Mouse (Mus musculus): ENCODE data around the gene Zfp950. TPM values are rescaled to one million over a fixed set of nuclear protein-coding genes. Genes with fewer than 3 reads are reported as not detected.

The Zfp950 gene
- polyA plus RNA-seq, 1 experiment, result 2.6 TPM

GRCm38 (mm10) chr19:61141299-61141698, 659 bp upstream of the Zfp950 start:
- H3K79me2 ChIP-seq (ENCODE audit: control insufficient read depth, insufficient read depth), result peaks cover 23% of the 10 kb centered on the region
- H3K4me3 ChIP-seq (ENCODE audit: insufficient read depth, poor library complexity, severe bottlenecking), result peak overlapping the region; percentile 80
- no peak overlapping the region for H3ac ChIP-seq (ENCODE audit: control insufficient read depth, insufficient read length, low read depth)
- no peak for TF ChIP-seq USF1 (IDR thresholded peaks at IDR 0.05; ENCODE audit: low read depth)
- TF ChIP-seq FOSL1 (IDR thresholded peaks at IDR 0.05; ENCODE audit: insufficient read depth, low read length, poor library complexity, severe bottlenecking), result no peak
- no peaks in the 10 kb centered on the region for H3K27me3 ChIP-seq (ENCODE audit: control insufficient read depth, insufficient read depth, insufficient read length)
- H3K79me3 ChIP-seq (ENCODE audit: low read depth), result peaks cover 13% of the 10 kb centered on the region
- H3K36me3 ChIP-seq (ENCODE audit: control insufficient read depth, insufficient read depth), result no peaks in the 10 kb centered on the region

- H3K36me3 ChIP-seq (ENCODE audit: control insufficient read depth, insufficient read depth), result no peaks in the 10 kb centered on the region
- H3K79me3 ChIP-seq (ENCODE audit: low read depth), result peaks cover 13% of the 10 kb centered on the region
- peaks cover 23% of the 10 kb centered on the region for H3K79me2 ChIP-seq (ENCODE audit: control insufficient read depth, insufficient read depth)
- no peaks in the 10 kb centered on the region for H3K27me3 ChIP-seq (ENCODE audit: control insufficient read depth, insufficient read depth, insufficient read length)
- H3ac ChIP-seq (ENCODE audit: control insufficient read depth, insufficient read length, low read depth), result no peak overlapping the region
- no peak overlapping the region for H3K4me3 ChIP-seq (ENCODE audit: insufficient read depth, poor library complexity, severe bottlenecking)
- TF ChIP-seq FOSL1 (IDR thresholded peaks at IDR 0.05; ENCODE audit: insufficient read depth, low read length, poor library complexity, severe bottlenecking), result no peak
- TF ChIP-seq USF1 (IDR thresholded peaks at IDR 0.05; ENCODE audit: low read depth), result no peak
- TF ChIP-seq MYOG (IDR thresholded peaks at IDR 0.05; ENCODE audit: control insufficient read depth, extremely low read depth, insufficient read length), result no peak
- TF ChIP-seq MAX (IDR thresholded peaks at IDR 0.05), result no peak
- TF ChIP-seq MYOD1 (IDR thresholded peaks at IDR 0.05; ENCODE audit: control insufficient read depth, insufficient read length, low read depth), result no peak
- no peak for TF ChIP-seq CTCF (IDR thresholded peaks at IDR 0.05; ENCODE audit: control insufficient read depth, insufficient read depth, insufficient read length)
- TF ChIP-seq CEBPB (IDR thresholded peaks at IDR 0.05; ENCODE audit: low read depth), result no peak
Observed at GRCm38 (mm10) chr19:61138655-61139054, 2.0 kb downstream of the Zfp950 start.

GRCm38 (mm10) chr19:61131096-61131495, 9.5 kb downstream of the Zfp950 start:
- TF ChIP-seq FOSL1 (IDR thresholded peaks at IDR 0.05; ENCODE audit: insufficient read depth, low read length, poor library complexity, severe bottlenecking) (no peak), MYOD1 (IDR thresholded peaks at IDR 0.05; ENCODE audit: control insufficient read depth, insufficient read length, low read depth) (no peak), CEBPB (IDR thresholded peaks at IDR 0.05; ENCODE audit: low read depth) (no peak), USF1 (IDR thresholded peaks at IDR 0.05; ENCODE audit: low read depth) (no peak), CTCF (IDR thresholded peaks at IDR 0.05; ENCODE audit: control insufficient read depth, insufficient read depth, insufficient read length) (no peak), MYOG (IDR thresholded peaks at IDR 0.05; ENCODE audit: control insufficient read depth, extremely low read depth, insufficient read length) (no peak), MAX (IDR thresholded peaks at IDR 0.05) (no peak)
- Histone ChIP-seq H3K36me3 (ENCODE audit: control insufficient read depth, insufficient read depth) (no peaks in the 10 kb centered on the region), H3ac (ENCODE audit: control insufficient read depth, insufficient read length, low read depth) (no peak overlapping the region), H3K4me3 (ENCODE audit: insufficient read depth, poor library complexity, severe bottlenecking) (no peak overlapping the region), H3K79me2 (ENCODE audit: control insufficient read depth, insufficient read depth) (no peaks in the 10 kb centered on the region), H3K27me3 (ENCODE audit: control insufficient read depth, insufficient read depth, insufficient read length) (no peaks in the 10 kb centered on the region), H3K79me3 (ENCODE audit: low read depth) (peaks cover 7% of the 10 kb centered on the region)

GRCm38 (mm10) chr19:61110184-61110583, 30.5 kb downstream of the Zfp950 start:
- Histone ChIP-seq H3K79me3 (ENCODE audit: low read depth) (no peaks in the 10 kb centered on the region), H3K27me3 (ENCODE audit: control insufficient read depth, insufficient read depth, insufficient read length) (no peaks in the 10 kb centered on the region), H3ac (ENCODE audit: control insufficient read depth, insufficient read length, low read depth) (no peak overlapping the region), H3K79me2 (ENCODE audit: control insufficient read depth, insufficient read depth) (no peaks in the 10 kb centered on the region), H3K36me3 (ENCODE audit: control insufficient read depth, insufficient read depth) (no peaks in the 10 kb centered on the region), H3K4me3 (ENCODE audit: insufficient read depth, poor library complexity, severe bottlenecking) (no peak overlapping the region)
- TF ChIP-seq MYOG (IDR thresholded peaks at IDR 0.05; ENCODE audit: control insufficient read depth, extremely low read depth, insufficient read length) (no peak), USF1 (IDR thresholded peaks at IDR 0.05; ENCODE audit: low read depth) (no peak), MYOD1 (IDR thresholded peaks at IDR 0.05; ENCODE audit: control insufficient read depth, insufficient read length, low read depth) (no peak), FOSL1 (IDR thresholded peaks at IDR 0.05; ENCODE audit: insufficient read depth, low read length, poor library complexity, severe bottlenecking) (no peak), CEBPB (IDR thresholded peaks at IDR 0.05; ENCODE audit: low read depth) (no peak), CTCF (IDR thresholded peaks at IDR 0.05; ENCODE audit: control insufficient read depth, insufficient read depth, insufficient read length) (no peak)

GRCm38 (mm10) chr19:61097764-61098163, 42.9 kb downstream of the Zfp950 start:
- no peaks in the 10 kb centered on the region for H3K36me3 ChIP-seq (ENCODE audit: control insufficient read depth, insufficient read depth)
- no peaks in the 10 kb centered on the region for H3K79me3 ChIP-seq (ENCODE audit: low read depth)
- H3ac ChIP-seq (ENCODE audit: control insufficient read depth, insufficient read length, low read depth), result no peak overlapping the region
- no peaks in the 10 kb centered on the region for H3K79me2 ChIP-seq (ENCODE audit: control insufficient read depth, insufficient read depth)
- H3K27me3 ChIP-seq (ENCODE audit: control insufficient read depth, insufficient read depth, insufficient read length), result no peaks in the 10 kb centered on the region
- TF ChIP-seq MYOG (IDR thresholded peaks at IDR 0.05; ENCODE audit: control insufficient read depth, extremely low read depth, insufficient read length) (no peak), USF1 (IDR thresholded peaks at IDR 0.05; ENCODE audit: low read depth) (no peak), CTCF (IDR thresholded peaks at IDR 0.05; ENCODE audit: control insufficient read depth, insufficient read depth, insufficient read length) (no peak), FOSL1 (IDR thresholded peaks at IDR 0.05; ENCODE audit: insufficient read depth, low read length, poor library complexity, severe bottlenecking) (no peak), MAX (IDR thresholded peaks at IDR 0.05) (no peak), MYOD1 (IDR thresholded peaks at IDR 0.05; ENCODE audit: control insufficient read depth, insufficient read length, low read depth) (no peak), CEBPB (IDR thresholded peaks at IDR 0.05; ENCODE audit: low read depth) (no peak)
- H3K4me3 ChIP-seq (ENCODE audit: insufficient read depth, poor library complexity, severe bottlenecking), result no peak overlapping the region

GRCm38 (mm10) chr19:61096776-61097175, 43.9 kb downstream of the Zfp950 start:
- H3K79me3 ChIP-seq (ENCODE audit: low read depth), result no peaks in the 10 kb centered on the region
- H3K36me3 ChIP-seq (ENCODE audit: control insufficient read depth, insufficient read depth), result no peaks in the 10 kb centered on the region
- no peak for TF ChIP-seq CTCF (IDR thresholded peaks at IDR 0.05; ENCODE audit: control insufficient read depth, insufficient read depth, insufficient read length)
- no peak for TF ChIP-seq CEBPB (IDR thresholded peaks at IDR 0.05; ENCODE audit: low read depth)
- TF ChIP-seq MYOG (IDR thresholded peaks at IDR 0.05; ENCODE audit: control insufficient read depth, extremely low read depth, insufficient read length), result no peak
- no peak for TF ChIP-seq FOSL1 (IDR thresholded peaks at IDR 0.05; ENCODE audit: insufficient read depth, low read length, poor library complexity, severe bottlenecking)
- TF ChIP-seq MYOD1 (IDR thresholded peaks at IDR 0.05; ENCODE audit: control insufficient read depth, insufficient read length, low read depth), result no peak
- TF ChIP-seq MAX (IDR thresholded peaks at IDR 0.05), result no peak
- TF ChIP-seq USF1 (IDR thresholded peaks at IDR 0.05; ENCODE audit: low read depth), result no peak
- no peak overlapping the region for H3K4me3 ChIP-seq (ENCODE audit: insufficient read depth, poor library complexity, severe bottlenecking)
- H3ac ChIP-seq (ENCODE audit: control insufficient read depth, insufficient read length, low read depth), result no peak overlapping the region
- H3K27me3 ChIP-seq (ENCODE audit: control insufficient read depth, insufficient read depth, insufficient read length), result no peaks in the 10 kb centered on the region
- H3K79me2 ChIP-seq (ENCODE audit: control insufficient read depth, insufficient read depth), result no peaks in the 10 kb centered on the region

Measured in C2C12 (cell line).